Mouse (Mus musculus) intestine, embryonic 14.5 days (tissue): Measurements from ENCODE around the gene Zfp663. TPM values are rescaled to one million over a fixed set of nuclear protein-coding genes. Genes with fewer than 3 reads are reported as not detected.

Experiments
- ATAC-seq: fragments of 200-750 bp; cut with Nextera tagmentation; replicated peaks from 2 replicates; pipeline ENCODE4 v1.8.0; 2017; ENCODE audit warnings: low read depth, moderate number of reproducible peaks, moderate TSS enrichment, moderate library complexity; ENCODE audit not compliant: low FRiP score, low TSS enrichment
- DNase-seq: peaks from one replicate; pipeline ENCODE4 v3.0.0-alpha.2; 2018; ENCODE audit warnings: low spot score
- H3K27ac ChIP-seq: fragments of 300-500 bp; sonication (generic); 2 replicates; pipeline ENCODE4 v1.5.1; 2014; ENCODE audit warnings: low read depth, mild to moderate bottlenecking, control low read depth
- H3K27me3 ChIP-seq: fragments of 300-500 bp; sonication (generic); replicated peaks from 2 replicates; pipeline ENCODE4 v1.6.1; 2014; ENCODE audit warnings: low read length, control low read depth; ENCODE audit not compliant: control insufficient read depth, insufficient read depth
- H3K36me3 ChIP-seq: fragments of 300-500 bp; sonication (generic); 2 replicates; pipeline ENCODE4 v1.6.1; 2014; ENCODE audit warnings: low read length, control low read depth; ENCODE audit not compliant: control insufficient read depth, insufficient read depth
- H3K4me1 ChIP-seq: fragments of 300-500 bp; sonication (generic); replicated peaks from 2 replicates; pipeline ENCODE4 v1.6.1; 2014; ENCODE audit warnings: low read length, control low read depth, mixed read lengths; ENCODE audit not compliant: control insufficient read depth, insufficient read depth
- H3K4me2 ChIP-seq: fragments of 300-500 bp; sonication (generic); 2 replicates; pipeline ENCODE4 v1.6.1; 2014; ENCODE audit warnings: low read length
- H3K4me3 ChIP-seq: fragments of 300-500 bp; sonication (generic); 2 replicates; pipeline ENCODE4 v1.5.1; 2014; ENCODE audit warnings: low read depth, low read length, control low read depth, mixed read lengths
- H3K9ac ChIP-seq: fragments of 300-500 bp; sonication (generic); 2 replicates; pipeline ENCODE4 v1.6.1; 2014; ENCODE audit warnings: mild to moderate bottlenecking, low read length
- H3K9me3 ChIP-seq: fragments of 300-500 bp; sonication (generic); 2 replicates; pipeline ENCODE4 v1.6.1; 2016; ENCODE audit warnings: low read length, control low read depth; ENCODE audit not compliant: control insufficient read depth
- WGBS: fragments of 180-500 bp; shearing (Covaris S2); extraction: QIAGEN DNeasy Blood & Tissue Kit; methylation state at CpG from one replicate; pipeline ENCODE4 v1.1.7; 2014; 5-methylcytosine and 5-hydroxymethylcytosine counted together
- polyA plus RNA-seq: library from polyadenylated mRNA; unstranded; fragments of >200 nt; fragmentation: Nextera tagmentation; extraction: Ambion mirVana; gene quantifications from 2 replicates; pipeline ENCODE4 v1.2.1, GENCODE M21; 2014

The Zfp663 gene
- polyA plus RNA-seq, 1 experiment from 2014 or later, result 0.72 TPM

GRCm38 (mm10) chr2:165398164-165398785 lies 29.7 kb upstream of the Zfp663 start:
- Histone ChIP-seq H3K9ac (no peak overlapping the region), H3K27me3 (no peaks in the 10 kb centered on the region), H3K27ac (no peak overlapping the region), H3K9me3 (no peaks in the 10 kb centered on the region), H3K4me2 (no peak overlapping the region), H3K36me3 (no peaks in the 10 kb centered on the region), H3K4me1 (peaks cover 14% of the 10 kb centered on the region), H3K4me3 (no peak overlapping the region)
- 69% methylated on average over 15 of the region's 15 CpGs for WGBS
- DNase-seq, result no peak
- no peak for ATAC-seq

GRCm38 (mm10) chr2:165397502-165398163 lies 29.1 kb upstream of the Zfp663 start:
- ATAC-seq, result no peak
- DNase-seq, result no peak
- no peak overlapping the region for H3K4me3 ChIP-seq
- H3K27ac ChIP-seq, result no peak overlapping the region
- H3K36me3 ChIP-seq, result no peaks in the 10 kb centered on the region
- WGBS, result 62% methylated on average over 23 of the region's 23 CpGs
- H3K9me3 ChIP-seq, result no peaks in the 10 kb centered on the region
- no peaks in the 10 kb centered on the region for H3K27me3 ChIP-seq
- H3K4me2 ChIP-seq, result no peak overlapping the region
- peaks cover 14% of the 10 kb centered on the region for H3K4me1 ChIP-seq
- H3K9ac ChIP-seq, result no peak overlapping the region

- Histone ChIP-seq H3K9me3 (no peaks in the 10 kb centered on the region), H3K4me3 (no peak overlapping the region), H3K27ac (no peak overlapping the region), H3K27me3 (no peaks in the 10 kb centered on the region), H3K4me2 (peak overlapping the region; percentile 12; the same call in 1 of the 2 replicates), H3K36me3 (no peaks in the 10 kb centered on the region), H3K9ac (no peak overlapping the region), H3K4me1 (peaks cover 14% of the 10 kb centered on the region)
- 41% methylated on average over 20 of the region's 20 CpGs for WGBS
- no peak for DNase-seq
- 0 out of 2 replicates have a peak, but pooled peaks have one; percentile 48 for ATAC-seq
These were observed 28.4 kb upstream of the Zfp663 start for GRCm38 (mm10) chr2:165396831-165397501.

GRCm38 (mm10) chr2:165392156-165392555 lies 23.6 kb upstream of the Zfp663 start:
- H3K4me3 ChIP-seq, result no peak overlapping the region
- no peak overlapping the region for H3K4me2 ChIP-seq
- no peaks in the 10 kb centered on the region for H3K36me3 ChIP-seq
- peaks cover 6% of the 10 kb centered on the region for H3K4me1 ChIP-seq
- no peaks in the 10 kb centered on the region for H3K9me3 ChIP-seq
- H3K9ac ChIP-seq, result no peak overlapping the region
- 92% methylated on average over 4 of the region's 4 CpGs for WGBS
- ATAC-seq (no peak), DNase-seq (no peak)
- H3K27me3 ChIP-seq, result no peaks in the 10 kb centered on the region
- H3K27ac ChIP-seq, result no peak overlapping the region

GRCm38 (mm10) chr2:165391561-165391960 lies 23.0 kb upstream of the Zfp663 start:
- WGBS, result 19% methylated on average over 8 of the region's 8 CpGs
- no peak for DNase-seq
- no peak for ATAC-seq

GRCm38 (mm10) chr2:165389299-165389952 lies 20.9 kb upstream of the Zfp663 start:
- no peak overlapping the region for H3K27ac ChIP-seq
- no peak overlapping the region for H3K9ac ChIP-seq
- no peak overlapping the region for H3K4me3 ChIP-seq
- H3K27me3 ChIP-seq, result no peaks in the 10 kb centered on the region
- peaks cover 24% of the 10 kb centered on the region for H3K36me3 ChIP-seq
- 63% methylated on average over 6 of the region's 6 CpGs for WGBS
- no peaks in the 10 kb centered on the region for H3K9me3 ChIP-seq
- DNase-seq (no peak), ATAC-seq (no peak)
- H3K4me1 ChIP-seq, result peaks cover 9% of the 10 kb centered on the region; the same call in 1 of the 2 replicates
- H3K4me2 ChIP-seq, result no peak overlapping the region

More at GRCm38 (mm10) chr2:165391561-165391960, 23.0 kb upstream of the Zfp663 start:
- Histone ChIP-seq H3K27me3 (no peaks in the 10 kb centered on the region), H3K4me1 (peaks cover 6% of the 10 kb centered on the region; the same call in 1 of the 2 replicates), H3K36me3 (peaks cover 3% of the 10 kb centered on the region), H3K9me3 (no peaks in the 10 kb centered on the region), H3K4me2 (no peak overlapping the region), H3K27ac (no peak overlapping the region), H3K4me3 (no peak overlapping the region), H3K9ac (no peak overlapping the region)

- no peaks in the 10 kb centered on the region for H3K27me3 ChIP-seq
- DNase-seq, result peak; percentile 97
- peaks cover 9% of the 10 kb centered on the region; the same call in 1 of the 2 replicates for H3K4me1 ChIP-seq
- peak; percentile 89 for ATAC-seq
- peaks cover 39% of the 10 kb centered on the region for H3K36me3 ChIP-seq
- H3K9ac ChIP-seq, result peak within 1 kb of the TSS; percentile 94
- no peaks in the 10 kb centered on the region for H3K9me3 ChIP-seq
- H3K4me2 ChIP-seq, result peak within 1 kb of the TSS; percentile 87
- WGBS, result 0% methylated on average over 40 of the region's 40 CpGs
- peak within 1 kb of the TSS; percentile 85 for H3K4me3 ChIP-seq
- peak within 1 kb of the TSS; percentile 83 for H3K27ac ChIP-seq
These were observed 19.4 kb upstream of the Zfp663 start, which contains the start of gene Zfp334 for GRCm38 (mm10) chr2:165387844-165388495. Gene Zfp334 (minus strand): TSS chr2:165388259.

- Histone ChIP-seq H3K36me3 (peaks cover 45% of the 10 kb centered on the region), H3K4me1 (peaks cover 9% of the 10 kb centered on the region; the same call in 1 of the 2 replicates), H3K4me2 (peak overlapping the region; percentile 87), H3K9ac (peak overlapping the region; percentile 94), H3K9me3 (no peaks in the 10 kb centered on the region), H3K4me3 (peak overlapping the region; percentile 85), H3K27ac (peak overlapping the region; percentile 83), H3K27me3 (no peaks in the 10 kb centered on the region)
- 13% methylated on average over 4 of the region's 4 CpGs for WGBS
- ATAC-seq (no peak), DNase-seq (no peak)
These were observed 18.8 kb upstream of the Zfp663 start for GRCm38 (mm10) chr2:165387370-165387769.
